Mouse (Mus musculus) neural tube, embryonic 13.5 days (tissue): ENCODE measurements around the gene Gm17087. TPM values are rescaled to one million over a fixed set of nuclear protein-coding genes. Genes with fewer than 3 reads are reported as not detected.

Source experiments
- ATAC-seq: fragments of 200-750 bp; cut with Nextera tagmentation; 2 replicates; pipeline ENCODE4 v1.8.0; 2017; ENCODE audit warnings: low read depth, mild to moderate bottlenecking, moderate TSS enrichment, moderate library complexity
- H3K27ac ChIP-seq: fragments of 300-500 bp; sonication (generic); replicated peaks from 2 replicates; pipeline ENCODE4 v1.5.1; 2015; ENCODE audit warnings: moderate library complexity, mild to moderate bottlenecking, inconsistent platforms
- H3K27me3 ChIP-seq: fragments of 300-500 bp; sonication (generic); 2 replicates; pipeline ENCODE4 v1.6.1; 2015; ENCODE audit warnings: mild to moderate bottlenecking, inconsistent platforms
- H3K36me3 ChIP-seq: fragments of 300-500 bp; sonication (generic); 2 replicates; pipeline ENCODE4 v1.6.1; 2015; ENCODE audit warnings: mild to moderate bottlenecking, inconsistent platforms
- H3K4me1 ChIP-seq: fragments of 300-500 bp; sonication (generic); replicated peaks from 2 replicates; pipeline ENCODE4 v1.6.1; 2015; ENCODE audit warnings: inconsistent platforms
- H3K4me2 ChIP-seq: fragments of 300-500 bp; sonication (generic); 2 replicates; pipeline ENCODE4 v1.6.1; 2015; ENCODE audit warnings: inconsistent platforms, mild to moderate bottlenecking, moderate library complexity
- H3K4me3 ChIP-seq: fragments of 300-500 bp; sonication (generic); 2 replicates; pipeline ENCODE4 v1.5.1; 2015; ENCODE audit warnings: mild to moderate bottlenecking, inconsistent platforms
- H3K9ac ChIP-seq: fragments of 300-500 bp; sonication (generic); 2 replicates; pipeline ENCODE4 v1.6.1; 2015; ENCODE audit warnings: moderate library complexity, mild to moderate bottlenecking, inconsistent platforms
- H3K9me3 ChIP-seq: fragments of 300-500 bp; sonication (generic); 2 replicates; pipeline ENCODE4 v1.6.1; 2016; ENCODE audit warnings: inconsistent platforms
- WGBS: fragments of 180-500 bp; shearing (Covaris S2); methylation state at CpG from one replicate; pipeline ENCODE4 v1.1.7; 2015; 5-methylcytosine and 5-hydroxymethylcytosine counted together
- polyA plus RNA-seq: library from polyadenylated mRNA; unstranded; fragments of >200 nt; fragmentation: Nextera tagmentation; extraction: Ambion mirVana; gene quantifications from 2 replicates; pipeline ENCODE4 v1.2.1, GENCODE M21; 2015

Gene Gm17087
- polyA plus RNA-seq, 1 experiment from 2014 or later = not detected

DNA sequence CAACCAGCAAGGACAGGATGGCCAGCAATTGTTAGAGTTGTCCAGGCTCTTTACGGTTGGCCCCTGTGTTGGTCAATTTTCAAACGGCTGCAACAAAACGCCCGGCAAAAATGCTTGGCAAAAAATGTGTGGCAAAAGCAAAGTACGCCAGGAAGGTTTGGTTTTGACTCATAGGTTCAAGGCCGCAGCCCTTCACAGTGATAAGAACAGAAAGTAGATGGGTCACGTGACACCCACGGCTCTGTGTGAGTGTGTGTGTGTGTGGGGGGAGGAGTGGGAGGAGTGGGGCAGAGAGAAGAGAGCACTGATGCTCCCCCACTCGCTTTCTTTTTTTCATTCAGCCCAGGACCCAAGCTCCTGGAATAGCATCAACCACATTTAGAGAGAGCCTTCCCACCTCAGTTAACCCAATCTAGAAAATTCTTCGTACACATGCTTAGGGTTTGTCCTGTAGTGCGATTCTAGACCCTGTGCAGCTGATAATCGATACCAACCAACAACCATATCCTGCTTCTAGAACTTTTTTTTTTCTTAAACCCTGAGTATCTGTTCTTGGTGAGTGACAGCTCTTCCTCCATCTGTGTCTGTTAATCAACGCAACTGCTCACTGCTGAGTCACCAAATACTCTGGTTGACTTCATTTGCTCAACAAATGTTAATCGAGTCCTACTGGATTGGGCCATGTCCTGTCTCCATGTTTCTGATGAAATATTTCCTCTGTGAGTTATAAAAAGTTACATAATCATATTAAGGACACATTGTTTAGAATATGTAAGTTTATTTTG, 4.5 kb downstream of the Gm17087 start:
- WGBS = 69% methylated on average over 14 of the region's 14 CpGs
- no peak for ATAC-seq
- Histone ChIP-seq H3K4me2 (no peak overlapping the region), H3K27me3 (no peaks in the 10 kb centered on the region), H3K4me1 (no peaks in the 10 kb centered on the region), H3K9ac (no peak overlapping the region), H3K9me3 (no peaks in the 10 kb centered on the region), H3K4me3 (no peak overlapping the region), H3K27ac (no peak overlapping the region), H3K36me3 (no peaks in the 10 kb centered on the region)

DNA sequence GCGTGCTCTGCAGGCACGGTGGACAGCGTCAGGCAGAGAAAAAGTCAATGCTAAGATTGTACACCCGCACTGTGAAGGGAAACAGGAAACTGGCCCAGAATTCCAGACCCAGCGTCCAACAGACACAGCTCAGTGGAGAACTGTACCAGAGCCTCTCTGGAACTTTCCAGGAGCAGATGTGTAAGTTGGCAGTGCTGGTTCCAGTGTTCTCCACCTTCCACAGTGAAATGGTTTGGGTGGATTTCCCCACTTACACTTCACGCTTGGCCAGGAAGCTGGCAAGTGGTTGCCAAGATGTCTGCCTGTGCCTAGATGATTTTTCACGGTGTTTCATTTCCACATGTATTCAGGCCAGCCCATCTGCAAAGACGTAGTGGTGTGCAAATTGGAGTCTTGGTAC, 8.8 kb downstream of the Gm17087 start:
- Histone ChIP-seq H3K9ac (no peak overlapping the region), H3K4me2 (no peak overlapping the region), H3K4me1 (no peaks in the 10 kb centered on the region), H3K27me3 (no peaks in the 10 kb centered on the region), H3K9me3 (no peaks in the 10 kb centered on the region), H3K27ac (no peak overlapping the region), H3K36me3 (no peaks in the 10 kb centered on the region), H3K4me3 (no peak overlapping the region)
- 91% methylated on average over 8 of the region's 8 CpGs for WGBS
- ATAC-seq = no peak

- no peak overlapping the region for H3K27ac ChIP-seq
- ATAC-seq = no peak
- H3K27me3 ChIP-seq = no peaks in the 10 kb centered on the region
- no peaks in the 10 kb centered on the region for H3K36me3 ChIP-seq
- no peaks in the 10 kb centered on the region for H3K9me3 ChIP-seq
- no peak overlapping the region for H3K4me3 ChIP-seq
- no peak overlapping the region for H3K4me2 ChIP-seq
- H3K9ac ChIP-seq = no peak overlapping the region
- H3K4me1 ChIP-seq = no peaks in the 10 kb centered on the region
- WGBS = 87% methylated on average over 6 of the region's 6 CpGs
Measured at GRCm38 (mm10) chr17:8556223-8556622, 10.5 kb downstream of the Gm17087 start.

DNA sequence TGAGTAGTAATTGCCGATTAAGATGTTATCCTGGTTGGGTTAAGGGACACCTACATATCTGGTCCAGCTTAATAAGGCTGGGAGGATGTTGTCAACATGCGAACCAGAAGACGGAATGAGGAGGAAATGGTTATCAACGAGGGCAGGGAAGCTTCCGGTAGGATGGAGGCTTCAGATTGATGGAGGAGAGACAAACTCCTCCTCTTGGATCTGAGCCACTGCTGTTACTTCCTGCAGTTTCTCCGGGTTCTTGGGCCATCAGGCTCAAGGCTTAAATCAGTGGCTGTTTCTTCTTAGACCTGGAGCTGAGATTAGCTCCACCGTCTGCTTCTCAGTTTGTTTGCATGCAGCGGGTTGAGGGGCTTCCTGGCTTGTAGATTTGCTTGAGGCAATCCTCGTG, 11.0 kb downstream of the Gm17087 start:
- H3K27me3 ChIP-seq = no peaks in the 10 kb centered on the region
- H3K9ac ChIP-seq = no peak overlapping the region
- WGBS = 89% methylated on average over 9 of the region's 9 CpGs
- H3K4me3 ChIP-seq = no peak overlapping the region
- H3K4me2 ChIP-seq = no peak overlapping the region
- H3K4me1 ChIP-seq = no peaks in the 10 kb centered on the region
- H3K27ac ChIP-seq = no peak overlapping the region
- H3K36me3 ChIP-seq = no peaks in the 10 kb centered on the region
- no peaks in the 10 kb centered on the region for H3K9me3 ChIP-seq
- no peak for ATAC-seq

DNA sequence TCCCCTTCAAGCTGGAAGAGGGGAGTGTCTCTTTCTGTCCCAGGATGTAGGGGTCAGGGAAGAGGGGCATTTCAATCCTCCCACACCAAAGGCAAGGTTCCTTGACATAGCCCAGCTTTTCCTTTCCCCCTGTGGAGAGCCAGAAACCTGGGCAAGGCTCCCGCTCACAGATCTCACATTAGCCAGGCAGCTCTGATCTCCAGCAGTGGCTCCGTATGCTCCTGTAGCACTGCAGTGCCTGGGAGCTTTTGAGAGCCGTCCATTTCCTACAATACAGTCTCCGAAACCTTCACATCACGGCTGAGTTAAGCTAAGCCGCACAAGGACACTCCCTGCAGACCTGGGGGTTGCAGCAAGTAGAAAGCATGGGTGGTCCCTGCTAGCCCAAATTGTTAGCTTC, 12.5 kb downstream of the Gm17087 start:
- Histone ChIP-seq H3K27me3 (no peaks in the 10 kb centered on the region), H3K9ac (no peak overlapping the region), H3K4me1 (no peaks in the 10 kb centered on the region), H3K4me3 (no peak overlapping the region), H3K27ac (no peak overlapping the region), H3K36me3 (no peaks in the 10 kb centered on the region), H3K9me3 (no peaks in the 10 kb centered on the region), H3K4me2 (no peak overlapping the region)
- WGBS = 92% methylated on average over 6 of the region's 6 CpGs
- no peak for ATAC-seq

DNA sequence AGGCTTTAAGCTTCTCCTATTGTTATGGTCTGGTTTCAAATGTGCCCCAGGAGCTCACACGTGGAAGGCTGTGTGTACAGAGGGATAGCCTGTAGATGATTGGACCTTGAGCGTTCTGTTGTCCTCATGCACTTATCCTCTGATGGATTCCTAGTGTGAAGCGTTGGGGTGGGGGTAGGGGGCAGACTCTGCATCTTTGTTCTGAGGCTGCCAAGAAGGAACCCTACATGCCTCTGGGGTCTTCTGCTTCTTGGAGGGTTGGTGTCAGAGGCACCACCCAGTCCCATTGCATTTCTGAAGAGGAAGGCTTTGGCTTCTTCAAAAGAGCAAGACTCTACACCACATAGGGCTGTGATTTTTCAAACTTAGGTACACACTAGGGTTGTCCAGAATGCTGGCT, 13.1 kb downstream of the Gm17087 start:
- Histone ChIP-seq H3K9me3 (no peaks in the 10 kb centered on the region), H3K4me2 (no peak overlapping the region), H3K4me1 (no peaks in the 10 kb centered on the region), H3K27me3 (no peaks in the 10 kb centered on the region), H3K9ac (no peak overlapping the region), H3K27ac (no peak overlapping the region), H3K36me3 (no peaks in the 10 kb centered on the region), H3K4me3 (no peak overlapping the region)
- ATAC-seq = no peak
- 82% methylated on average over 3 of the region's 3 CpGs for WGBS

GRCm38 (mm10) chr17:8552346-8553035, 14.3 kb downstream of the Gm17087 start:
- no peak for ATAC-seq
- H3K4me2 ChIP-seq = no peak overlapping the region
- H3K27ac ChIP-seq = no peak overlapping the region
- H3K9me3 ChIP-seq = no peaks in the 10 kb centered on the region
- no peak overlapping the region for H3K4me3 ChIP-seq
- no peaks in the 10 kb centered on the region for H3K27me3 ChIP-seq
- H3K4me1 ChIP-seq = no peaks in the 10 kb centered on the region
- no peaks in the 10 kb centered on the region for H3K36me3 ChIP-seq
- no peak overlapping the region for H3K9ac ChIP-seq
- 81% methylated on average over 8 of the region's 8 CpGs for WGBS

DNA sequence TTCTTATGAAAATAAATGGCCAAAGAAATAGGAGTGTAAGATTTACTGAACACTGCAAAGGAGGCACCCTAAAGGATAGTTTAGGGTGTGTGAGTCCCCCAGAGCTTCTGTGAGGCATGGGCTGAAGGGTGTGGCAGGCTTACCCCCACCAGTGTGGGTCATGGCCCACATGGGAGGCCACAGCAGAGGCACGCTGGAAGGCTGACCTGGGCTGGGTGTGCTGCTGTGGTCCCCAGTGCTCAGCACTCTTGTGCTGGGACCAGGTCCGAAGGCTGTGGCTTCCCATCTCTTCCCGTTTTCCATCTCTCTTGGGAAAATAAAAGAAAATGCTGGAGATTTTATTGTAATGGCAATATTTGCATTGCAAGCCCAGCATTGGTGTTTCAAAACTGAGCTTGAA, 15.1 kb downstream of the Gm17087 start:
- no peaks in the 10 kb centered on the region for H3K36me3 ChIP-seq
- no peak for ATAC-seq

DNA sequence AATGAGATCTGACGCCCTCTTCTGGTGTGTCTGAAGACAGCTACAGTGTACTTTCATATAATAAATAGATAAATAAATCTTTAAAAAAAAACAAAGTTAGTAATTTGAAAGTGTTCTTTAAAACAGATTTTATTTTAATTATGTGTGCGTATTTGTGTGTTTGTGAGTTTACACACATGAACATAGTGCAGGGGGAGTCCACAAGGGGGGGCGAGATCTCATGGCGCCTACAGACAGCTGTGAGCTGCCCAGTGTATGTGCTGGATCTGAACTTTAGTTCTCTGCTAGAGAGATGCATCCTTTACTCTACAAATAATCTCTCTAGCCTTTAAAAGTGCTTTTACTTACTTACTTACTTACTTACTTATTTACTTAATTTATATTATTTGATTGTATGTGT, 18.0 kb downstream of the Gm17087 start:
- Histone ChIP-seq H3K27me3 (no peaks in the 10 kb centered on the region), H3K36me3 (no peaks in the 10 kb centered on the region), H3K4me2 (no peak overlapping the region), H3K9ac (no peak overlapping the region), H3K4me1 (no peaks in the 10 kb centered on the region), H3K4me3 (no peak overlapping the region), H3K27ac (no peak overlapping the region), H3K9me3 (no peaks in the 10 kb centered on the region)
- no peak for ATAC-seq
- WGBS = 90% methylated on average over 4 of the region's 4 CpGs

More for the DNA sequence above, 15.1 kb downstream of the Gm17087 start:
- WGBS = 74% methylated on average over 3 of the region's 3 CpGs
- Histone ChIP-seq H3K4me1 (no peaks in the 10 kb centered on the region), H3K9ac (no peak overlapping the region), H3K27me3 (no peaks in the 10 kb centered on the region), H3K4me3 (no peak overlapping the region), H3K27ac (no peak overlapping the region), H3K4me2 (no peak overlapping the region), H3K9me3 (no peaks in the 10 kb centered on the region)

DNA sequence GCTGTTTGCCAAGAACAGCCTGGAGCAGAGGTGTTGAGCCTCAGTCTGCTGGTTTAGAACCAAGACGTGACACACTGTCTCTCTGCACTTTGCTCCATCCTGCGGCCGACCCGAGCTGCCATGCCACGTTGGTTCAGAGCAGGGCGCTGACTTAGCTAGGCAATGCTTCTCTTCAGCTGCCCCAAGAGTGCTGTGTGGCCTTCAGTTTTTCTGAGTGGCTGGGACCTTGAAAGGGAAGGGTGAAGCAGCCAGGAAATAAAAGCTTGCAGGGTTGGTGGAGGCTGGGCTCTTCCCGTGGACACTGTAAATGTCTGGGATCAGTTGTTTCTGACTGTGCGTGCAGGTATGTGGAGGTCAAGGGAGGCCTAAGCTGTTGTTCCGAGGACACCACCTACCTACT, 20.4 kb downstream of the Gm17087 start:
- no peak overlapping the region for H3K9ac ChIP-seq
- ATAC-seq = no peak
- H3K4me2 ChIP-seq = no peak overlapping the region
- 88% methylated on average over 9 of the region's 9 CpGs for WGBS
- no peak overlapping the region for H3K27ac ChIP-seq
- no peaks in the 10 kb centered on the region for H3K36me3 ChIP-seq
- no peak overlapping the region for H3K4me3 ChIP-seq
- H3K9me3 ChIP-seq = no peaks in the 10 kb centered on the region
- no peaks in the 10 kb centered on the region for H3K27me3 ChIP-seq
- H3K4me1 ChIP-seq = no peaks in the 10 kb centered on the region

DNA sequence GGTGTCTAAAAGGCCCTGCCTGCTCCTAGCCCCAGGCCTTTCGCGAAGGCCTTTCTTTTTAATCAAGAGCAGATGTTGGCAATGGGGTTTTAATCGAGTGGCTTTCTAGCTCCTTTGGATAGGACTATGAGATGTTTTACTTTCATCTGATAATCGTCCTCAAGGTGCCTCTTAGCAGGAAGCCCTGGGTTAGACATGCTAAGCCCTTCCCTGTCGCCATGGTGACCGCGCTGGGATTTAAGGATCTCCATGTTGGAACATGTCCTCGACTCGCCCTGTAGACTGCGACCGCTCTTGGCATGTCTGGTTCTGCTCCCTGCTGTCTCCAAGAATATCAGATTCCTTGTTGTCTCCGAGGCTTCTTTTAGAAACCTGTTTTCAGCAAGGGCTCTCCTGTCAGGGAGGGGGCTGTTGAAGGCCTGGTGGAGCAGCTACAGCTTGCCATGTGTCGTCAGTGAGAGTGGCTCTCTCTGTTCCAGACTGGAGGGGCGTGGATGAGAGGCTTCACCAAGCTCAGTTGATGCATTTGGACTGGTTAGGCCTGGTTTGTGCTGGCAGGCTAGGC, 24.7 kb downstream of the Gm17087 start:
- 76% methylated on average over 14 of the region's 14 CpGs for WGBS
- no peaks in the 10 kb centered on the region for H3K4me1 ChIP-seq
- H3K4me3 ChIP-seq = no peak overlapping the region
- no peaks in the 10 kb centered on the region for H3K36me3 ChIP-seq
- H3K27ac ChIP-seq = no peak overlapping the region
- H3K4me2 ChIP-seq = no peak overlapping the region
- no peaks in the 10 kb centered on the region for H3K9me3 ChIP-seq
- H3K9ac ChIP-seq = no peak overlapping the region
- H3K27me3 ChIP-seq = no peaks in the 10 kb centered on the region
- ATAC-seq = no peak

DNA sequence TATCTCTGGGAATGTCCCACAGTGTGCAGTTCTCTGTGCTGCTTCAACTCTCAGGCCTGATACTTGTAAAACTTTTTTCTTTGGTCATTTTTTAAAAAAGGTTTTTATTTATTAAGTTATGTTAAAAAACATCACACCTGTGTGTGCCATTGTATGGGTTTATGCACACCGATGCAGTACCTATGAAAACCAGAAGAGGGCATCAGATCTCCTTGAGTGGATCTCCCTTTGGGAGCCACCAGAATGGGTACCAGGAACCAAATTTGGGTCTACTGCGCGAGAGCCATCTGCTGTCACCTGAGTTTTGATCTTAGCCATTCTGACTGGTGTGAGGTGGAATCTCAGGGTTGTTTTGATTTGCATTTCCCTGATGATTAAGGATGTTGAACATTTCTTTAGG, 28.6 kb downstream of the Gm17087 start:
- Histone ChIP-seq H3K27me3 (no peaks in the 10 kb centered on the region), H3K4me2 (no peak overlapping the region), H3K4me1 (no peaks in the 10 kb centered on the region), H3K4me3 (no peak overlapping the region), H3K9ac (no peak overlapping the region), H3K36me3 (no peaks in the 10 kb centered on the region), H3K27ac (no peak overlapping the region), H3K9me3 (no peaks in the 10 kb centered on the region)
- 70% methylated on average over 3 of the region's 3 CpGs for WGBS
- ATAC-seq = no peak
